Mouse (Mus musculus) forebrain, embryonic 14.5 days (tissue): ENCODE data around the gene Prune2. TPM values are rescaled to one million over a fixed set of nuclear protein-coding genes. Genes with fewer than 3 reads are reported as not detected.
A peak's percentile ranks its signal among the peaks of the same experiment; 100 is the strongest.
"Not testable (repeated sequence)": the region's sequence is repeated elsewhere in the genome, so short reads cannot be mapped to it uniquely, and the experiment has no call there.

Experiments
- ATAC-seq: fragments of 200-750 bp; cut with Nextera tagmentation; 2 replicates; pipeline ENCODE4 v1.8.0; 2017; ENCODE audit warnings: mild to moderate bottlenecking, moderate library complexity
- DNase-seq: peaks from one replicate; pipeline ENCODE4 v3.0.0-alpha.2; 2015; ENCODE audit warnings: low spot score
- H3K27ac ChIP-seq: fragments of 300-500 bp; sonication (generic); 2 replicates; pipeline ENCODE4 v1.5.1; 2014; ENCODE audit warnings: low read depth, mild to moderate bottlenecking, control low read depth, low read length, moderate library complexity
- H3K27me3 ChIP-seq: fragments of 300-500 bp; sonication (generic); replicated peaks from 2 replicates; pipeline ENCODE4 v1.6.1; 2014; ENCODE audit warnings: low read length, control low read depth, mixed read lengths; ENCODE audit not compliant: control insufficient read depth, insufficient read depth
- H3K36me3 ChIP-seq: fragments of 300-500 bp; sonication (generic); 2 replicates; pipeline ENCODE4 v1.6.1; 2014; ENCODE audit warnings: low read length, control low read depth; ENCODE audit not compliant: control insufficient read depth, insufficient read depth
- H3K4me1 ChIP-seq: fragments of 300-500 bp; sonication (generic); 2 replicates; pipeline ENCODE4 v1.6.1; 2014; ENCODE audit warnings: antibody characterized with exemption, low read length, control low read depth; ENCODE audit not compliant: control insufficient read depth, insufficient read depth
- H3K4me2 ChIP-seq: fragments of 300-500 bp; sonication (generic); 2 replicates; pipeline ENCODE4 v1.6.1; 2014; ENCODE audit warnings: mild to moderate bottlenecking, control low read depth, low read length
- H3K4me3 ChIP-seq: fragments of 300-500 bp; sonication (generic); 2 replicates; pipeline ENCODE4 v1.5.1; 2014; ENCODE audit warnings: low read depth, low read length, control low read depth
- H3K9ac ChIP-seq: fragments of 300-500 bp; sonication (generic); 2 replicates; pipeline ENCODE4 v1.6.1; 2014; ENCODE audit warnings: mild to moderate bottlenecking, low read length, control low read depth, moderate library complexity
- H3K9me3 ChIP-seq: fragments of 300-500 bp; sonication (generic); replicated peaks from 2 replicates; pipeline ENCODE4 v1.6.1; 2016; ENCODE audit warnings: low read length, control low read depth, mixed read lengths; ENCODE audit not compliant: control insufficient read depth
- WGBS: fragments of 180-500 bp; shearing (Covaris S2); extraction: QIAGEN DNeasy Blood & Tissue Kit; methylation state at CpG from one replicate; pipeline ENCODE4 v1.1.7; 2014; 5-methylcytosine and 5-hydroxymethylcytosine counted together
- polyA plus RNA-seq: library from polyadenylated mRNA; unstranded; fragments of >200 nt; fragmentation: Nextera tagmentation; extraction: Ambion mirVana; gene quantifications from 2 replicates; pipeline ENCODE4 v1.2.1, GENCODE M21; 2014

Prune2 gene
- polyA plus RNA-seq, 1 experiment from 2014 or later, result 2.6 TPM

DNA sequence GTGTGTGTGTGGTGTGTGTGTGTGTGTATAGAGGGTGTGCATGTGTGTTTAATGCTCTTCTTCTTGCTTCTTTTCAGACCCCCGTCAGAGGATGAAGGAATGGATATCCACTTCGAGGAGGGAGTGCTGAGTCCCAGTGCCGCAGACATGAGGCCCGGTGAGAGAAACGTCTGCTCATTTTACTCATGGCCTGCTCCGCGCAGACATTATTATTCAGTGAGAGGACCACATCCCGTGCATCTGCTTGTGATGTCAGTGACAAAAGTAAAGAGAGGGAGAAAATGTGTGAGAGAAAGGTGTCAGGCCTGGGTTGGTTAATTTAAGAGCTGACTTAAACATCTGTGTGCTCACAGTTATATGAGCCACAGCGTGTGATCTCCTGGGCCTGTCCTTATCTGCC is 212.3 kb downstream of the Prune2 start:
- Histone ChIP-seq H3K36me3 (no peaks in the 10 kb centered on the region), H3K9ac (no peak overlapping the region), H3K27me3 (no peaks in the 10 kb centered on the region), H3K4me1 (no peaks in the 10 kb centered on the region), H3K4me3 (no peak overlapping the region), H3K4me2 (no peak overlapping the region), H3K9me3 (no peaks in the 10 kb centered on the region), H3K27ac (no peak overlapping the region)
- ATAC-seq (no peak), DNase-seq (no peak)
- WGBS, result 86% methylated on average over 9 of the region's 9 CpGs

DNA sequence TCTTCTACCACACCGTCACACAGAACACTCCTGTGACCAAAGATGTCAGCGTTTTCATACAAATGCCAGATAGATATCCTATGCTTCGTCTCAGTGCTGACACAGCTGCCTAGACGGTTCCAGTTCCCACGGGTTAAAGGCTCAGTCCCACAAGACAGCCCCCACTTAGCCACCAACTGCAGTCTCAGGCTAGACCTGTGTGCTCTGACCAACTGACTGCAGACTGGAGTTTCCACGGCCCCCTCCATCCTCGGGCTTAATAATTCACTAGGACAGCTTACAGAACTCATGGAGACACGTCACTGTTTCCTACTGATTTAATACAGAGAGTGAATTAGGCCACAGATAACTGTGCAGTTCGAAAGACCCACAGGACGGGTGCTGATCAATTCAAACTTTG is 213.8 kb downstream of the Prune2 start:
- Histone ChIP-seq H3K4me1 (no peaks in the 10 kb centered on the region), H3K9ac (no peak overlapping the region), H3K9me3 (no peaks in the 10 kb centered on the region), H3K27ac (no peak overlapping the region), H3K4me3 (no peak overlapping the region), H3K36me3 (no peaks in the 10 kb centered on the region), H3K27me3 (no peaks in the 10 kb centered on the region), H3K4me2 (no peak overlapping the region)
- DNase-seq (no peak), ATAC-seq (no peak)
- 86% methylated on average over 10 of the region's 10 CpGs for WGBS

GRCm38 (mm10) chr19:17174501-17174900 is 218.6 kb downstream of the Prune2 start:
- H3K4me2 ChIP-seq, H3K9me3 ChIP-seq, ATAC-seq, H3K36me3 ChIP-seq, DNase-seq, H3K27ac ChIP-seq, H3K27me3 ChIP-seq, H3K4me3 ChIP-seq, H3K4me1 ChIP-seq, H3K9ac ChIP-seq: not testable (repeated sequence)
- 87% methylated on average over 2 of the region's 2 CpGs for WGBS

GRCm38 (mm10) chr19:17180506-17180905 is 224.6 kb downstream of the Prune2 start:
- Histone ChIP-seq H3K9me3 (no peaks in the 10 kb centered on the region), H3K27ac (no peak overlapping the region; the same call in 1 of the 2 replicates), H3K27me3 (no peaks in the 10 kb centered on the region), H3K9ac (no peak overlapping the region), H3K4me2 (no peak overlapping the region), H3K4me3 (no peak overlapping the region), H3K4me1 (0 out of 2 replicates have a peak, but pooled peaks cover 3% of the 10 kb centered on the region), H3K36me3 (no peaks in the 10 kb centered on the region)
- DNase-seq, result peak; percentile 49
- ATAC-seq, result peak; percentile 67
- WGBS, result 22% methylated on average over 4 of the region's 4 CpGs

- no peak overlapping the region for H3K9ac ChIP-seq
- no peak for ATAC-seq
- WGBS, result 87% methylated on average over 5 of the region's 5 CpGs
- H3K4me2 ChIP-seq, result no peak overlapping the region
- H3K27me3 ChIP-seq, result no peaks in the 10 kb centered on the region
- no peak for DNase-seq
- no peak overlapping the region for H3K27ac ChIP-seq
- no peaks in the 10 kb centered on the region for H3K4me1 ChIP-seq
- H3K4me3 ChIP-seq, result no peak overlapping the region
- H3K9me3 ChIP-seq, result no peaks in the 10 kb centered on the region
- no peaks in the 10 kb centered on the region for H3K36me3 ChIP-seq
Observed at GRCm38 (mm10) chr19:17194730-17195129, 238.8 kb downstream of the Prune2 start.

- H3K36me3 ChIP-seq, result no peaks in the 10 kb centered on the region
- H3K4me2 ChIP-seq, result no peak overlapping the region
- no peaks in the 10 kb centered on the region for H3K27me3 ChIP-seq
- H3K9me3 ChIP-seq, result no peaks in the 10 kb centered on the region
- H3K9ac ChIP-seq, result no peak overlapping the region
- DNase-seq (no peak), ATAC-seq (no peak)
- H3K4me3 ChIP-seq, result no peak overlapping the region
- 61% methylated on average over 8 of the region's 8 CpGs for WGBS
- no peaks in the 10 kb centered on the region for H3K4me1 ChIP-seq
- no peak overlapping the region for H3K27ac ChIP-seq
Observed at GRCm38 (mm10) chr19:17199059-17199458, 243.1 kb downstream of the Prune2 start.

DNA sequence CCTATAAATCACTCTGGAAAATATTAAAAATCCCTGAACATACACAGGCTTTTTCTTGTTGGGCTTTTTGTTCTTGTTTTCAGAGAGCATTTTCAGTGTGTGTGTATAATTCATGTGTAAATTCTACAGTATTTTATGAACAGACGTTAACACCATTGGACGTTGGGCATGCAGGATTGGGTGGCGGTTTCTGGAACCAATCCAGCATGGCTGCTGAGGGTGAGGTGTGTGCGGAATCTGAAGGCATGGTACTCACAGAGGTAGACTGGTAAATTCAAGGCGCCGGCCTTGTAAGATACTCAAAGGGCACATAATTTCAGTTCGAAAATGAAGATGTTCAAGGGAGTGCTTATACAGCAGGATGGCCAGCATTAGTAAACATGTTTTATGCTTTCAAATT is 251.2 kb downstream of the Prune2 start:
- Histone ChIP-seq H3K27me3 (no peaks in the 10 kb centered on the region), H3K9me3 (no peaks in the 10 kb centered on the region), H3K36me3 (no peaks in the 10 kb centered on the region), H3K4me2 (no peak overlapping the region), H3K9ac (no peak overlapping the region), H3K4me1 (no peaks in the 10 kb centered on the region), H3K27ac (no peak overlapping the region), H3K4me3 (no peak overlapping the region)
- WGBS, result 82% methylated on average over 7 of the region's 7 CpGs
- no peak for DNase-seq
- ATAC-seq, result no peak

DNA sequence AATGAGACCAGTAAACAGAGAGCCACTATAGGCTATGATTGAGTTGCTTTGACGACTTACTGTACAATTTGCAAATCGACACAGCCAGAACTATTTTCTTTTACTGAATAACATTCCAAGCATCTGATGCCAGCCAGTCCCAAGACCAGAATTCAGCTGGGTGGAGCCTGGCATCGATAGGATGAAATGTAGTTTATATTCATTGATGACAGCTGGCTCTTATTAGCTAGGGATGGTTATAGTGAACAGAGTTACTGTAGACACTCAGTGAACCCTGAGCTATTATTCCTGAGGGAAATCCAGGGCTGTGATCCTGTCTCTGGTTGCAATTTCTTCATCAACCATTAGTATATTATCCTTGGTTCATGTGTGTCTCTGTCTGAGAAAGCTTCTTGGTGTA is 254.6 kb downstream of the Prune2 start:
- H3K4me2 ChIP-seq, result no peak overlapping the region
- H3K4me1 ChIP-seq, result no peaks in the 10 kb centered on the region
- 84% methylated on average over 3 of the region's 3 CpGs for WGBS
- no peak overlapping the region for H3K9ac ChIP-seq
- DNase-seq (no peak), ATAC-seq (no peak)
- H3K4me3 ChIP-seq, result no peak overlapping the region
- no peaks in the 10 kb centered on the region for H3K36me3 ChIP-seq
- no peaks in the 10 kb centered on the region for H3K9me3 ChIP-seq
- H3K27me3 ChIP-seq, result no peaks in the 10 kb centered on the region
- no peak overlapping the region for H3K27ac ChIP-seq

DNA sequence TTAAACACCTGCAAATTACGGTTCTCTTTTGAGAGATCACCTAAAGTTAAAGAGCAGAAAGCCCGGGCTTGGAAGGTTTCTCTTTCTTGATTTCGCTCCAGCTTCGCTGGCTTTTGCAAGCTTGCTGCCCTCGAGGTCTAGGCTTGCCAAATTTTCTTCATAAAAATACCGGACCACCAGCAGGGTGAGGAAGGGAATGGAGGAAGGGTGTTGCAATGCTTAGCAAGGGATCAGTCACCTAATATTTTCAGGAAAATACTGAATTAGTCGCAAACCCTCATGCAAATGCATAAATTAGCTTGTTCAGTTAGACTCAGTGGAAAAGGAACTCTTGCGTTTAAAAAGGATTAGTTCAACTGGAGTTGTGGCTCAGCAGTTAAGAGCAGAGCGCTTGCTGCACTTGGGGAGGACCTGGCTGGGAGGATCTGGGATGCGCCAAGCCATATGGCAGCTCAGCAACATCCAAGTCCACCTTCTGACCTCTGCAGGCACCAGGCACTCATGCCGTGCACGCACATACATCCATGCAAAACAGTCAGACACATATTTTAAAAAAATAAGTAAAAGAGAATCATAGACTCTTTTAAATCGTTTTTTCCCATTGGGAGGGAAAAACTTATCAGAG is 259.1 kb downstream of the Prune2 start:
- WGBS, result 80% methylated on average over 13 of the region's 13 CpGs
- H3K4me3 ChIP-seq, result no peak overlapping the region
- H3K4me2 ChIP-seq, result no peak overlapping the region
- DNase-seq, result no peak
- H3K9me3 ChIP-seq, result no peaks in the 10 kb centered on the region
- H3K27me3 ChIP-seq, result no peaks in the 10 kb centered on the region
- no peak overlapping the region for H3K27ac ChIP-seq
- H3K9ac ChIP-seq, result no peak overlapping the region
- H3K4me1 ChIP-seq, result no peaks in the 10 kb centered on the region
- ATAC-seq, result no peak
- no peaks in the 10 kb centered on the region for H3K36me3 ChIP-seq
